Mouse (Mus musculus): ENCODE measurements around the gene Acsf3.

Acsf3 gene

GRCm38 (mm10) chr8:122811870-122812494 is 36.7 kb downstream of the Acsf3 start:
- DNase-seq (ENCODE audit: low spot score), result no peak

GRCm38 (mm10) chr8:122812610-122813250 is 37.4 kb downstream of the Acsf3 start:
- no peak for DNase-seq (ENCODE audit: low spot score)

- no peak for DNase-seq (ENCODE audit: low spot score)
Observed at GRCm38 (mm10) chr8:122814608-122815007, 39.3 kb downstream of the Acsf3 start.

- DNase-seq (ENCODE audit: low spot score), result no peak
Observed at GRCm38 (mm10) chr8:122816965-122817364, 41.7 kb downstream of the Acsf3 start.

GRCm38 (mm10) chr8:122817724-122818496 is 42.6 kb downstream of the Acsf3 start:
- DNase-seq (ENCODE audit: low spot score), result no peak

GRCm38 (mm10) chr8:122819776-122820175 is 44.5 kb downstream of the Acsf3 start:
- no peak for DNase-seq (ENCODE audit: low spot score)

- DNase-seq (ENCODE audit: low spot score), result no peak
Observed at GRCm38 (mm10) chr8:122824571-122824970, 49.3 kb downstream of the Acsf3 start.

GRCm38 (mm10) chr8:122824986-122825385 is 49.7 kb downstream of the Acsf3 start:
- DNase-seq (ENCODE audit: low spot score), result no peak

- no peak for DNase-seq (ENCODE audit: low spot score)
Observed at GRCm38 (mm10) chr8:122825408-122825807, 50.1 kb downstream of the Acsf3 start.

GRCm38 (mm10) chr8:122829396-122829795 is 54.1 kb downstream of the Acsf3 start:
- no peak for DNase-seq (ENCODE audit: low spot score)

- peak; percentile 83 for DNase-seq (ENCODE audit: low spot score)
Observed at GRCm38 (mm10) chr8:122830349-122831061, 55.2 kb downstream of the Acsf3 start.

GRCm38 (mm10) chr8:122834416-122834815 is 59.1 kb downstream of the Acsf3 start:
- DNase-seq (ENCODE audit: low spot score), result no peak

- DNase-seq (ENCODE audit: low spot score), result peak; percentile 70
Observed at GRCm38 (mm10) chr8:122834971-122835370, 59.7 kb downstream of the Acsf3 start.

- no peak for DNase-seq (ENCODE audit: low spot score)
Observed at GRCm38 (mm10) chr8:122836199-122836598, 60.9 kb downstream of the Acsf3 start.

GRCm38 (mm10) chr8:122836696-122837095 is 61.4 kb downstream of the Acsf3 start:
- no peak for DNase-seq (ENCODE audit: low spot score)

- no peak for DNase-seq (ENCODE audit: low spot score)
Observed at GRCm38 (mm10) chr8:122844161-122844560, 68.9 kb downstream of the Acsf3 start.

GRCm38 (mm10) chr8:122845662-122846061 is 70.4 kb downstream of the Acsf3 start:
- no peak for DNase-seq (ENCODE audit: low spot score)

- DNase-seq (ENCODE audit: low spot score), result no peak
Observed at GRCm38 (mm10) chr8:122847829-122848561, 72.7 kb downstream of the Acsf3 start, which contains the start of gene Cdh15. TSS of gene Cdh15 (plus strand) at chr8:122847966.

GRCm38 (mm10) chr8:122849152-122849910 is 74.0 kb downstream of the Acsf3 start:
- no peak for DNase-seq (ENCODE audit: low spot score)

GRCm38 (mm10) chr8:122850641-122851240 is 75.5 kb downstream of the Acsf3 start:
- no peak for DNase-seq (ENCODE audit: low spot score)

Measured in T-cell, adult 2 months (primary cell).